Mouse (Mus musculus) C2C12 (cell line): ENCODE data around the gene Cnr1.

Experiments used
- CTCF ChIP-seq: IDR thresholded peaks from one replicate; pipeline ENCODE4 v1.5.1; 2011; ENCODE audit not compliant: control insufficient read depth, insufficient read depth, insufficient read length
- MAX ChIP-seq: IDR thresholded peaks from one replicate; pipeline ENCODE4 v1.6.1; 2011; ENCODE audit warnings: mild to moderate bottlenecking, control low read depth
- MYOD1 ChIP-seq: IDR thresholded peaks from one replicate; pipeline ENCODE4 v1.6.1; 2011; ENCODE audit warnings: low read depth; ENCODE audit not compliant: control insufficient read depth, insufficient read length
- MYOG ChIP-seq: IDR thresholded peaks from one replicate; pipeline ENCODE4 v1.6.1; 2011; ENCODE audit not compliant: control insufficient read depth, insufficient read length; ENCODE audit errors: extremely low read depth

GRCm38 (mm10) chr4:33908786-33909185 is 15.6 kb upstream of the Cnr1 start:
- TF ChIP-seq CTCF (no peak), MYOD1 (no peak), MAX (no peak), MYOG (no peak)
